In the genomic region with DNA sequence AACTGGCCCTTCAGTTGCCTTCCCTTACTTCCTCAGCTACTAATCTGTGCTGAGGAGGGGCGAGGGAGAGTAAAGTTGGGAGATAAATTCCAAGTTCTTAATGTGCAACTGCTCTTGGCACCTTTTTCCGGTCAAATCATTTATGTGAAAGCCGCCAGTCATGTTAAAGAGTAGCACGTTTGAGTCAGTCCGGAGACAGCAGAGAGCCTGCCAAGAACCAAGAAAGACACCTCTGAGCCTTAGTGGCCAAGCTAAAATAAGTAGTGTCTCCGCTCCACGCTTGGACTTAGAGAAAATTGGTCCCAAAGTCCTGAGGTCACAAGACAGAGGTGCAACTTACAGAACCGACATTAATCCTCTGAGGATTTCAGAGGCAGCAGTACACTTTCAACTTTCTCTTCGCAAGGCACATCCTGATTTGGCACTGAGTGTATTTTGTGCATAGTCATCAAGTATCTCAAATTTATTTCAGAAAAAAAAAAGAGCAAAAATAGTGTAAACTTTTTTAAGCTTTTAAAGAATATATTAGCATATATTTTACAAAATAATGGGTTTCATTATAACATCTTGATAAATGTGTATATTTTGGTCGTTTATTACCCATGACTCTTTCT, we compare ENCODE assay signal across 8 mouse cellular contexts. TPM values are rescaled to one million over a fixed set of nuclear protein-coding genes. Genes with fewer than 3 reads are reported as not detected.
A peak's percentile ranks its signal among the peaks of the same experiment; 100 is the strongest.
DNase-seq lines count a peak whose midpoint lies in the region; ATAC-seq and TF ChIP-seq lines count a peak whose summit lies in the region.

No protein-coding gene starts in this region.

- peak overlapping the region; percentile 56 for H3K9ac ChIP-seq in lung, embryonic 14.5 days
- peak overlapping the region; percentile 26 for H3K9ac ChIP-seq in embryonic facial prominence, embryonic 15.5 days
- H3K9ac ChIP-seq in intestine, postnatal 0 days (ENCODE audit: low read depth, low read length) = peak overlapping the region; percentile 45
- no peak overlapping the region for H3K9ac ChIP-seq in midbrain, postnatal 0 days (replicated peaks; ENCODE audit: low read length, poor library complexity, severe bottlenecking)

- peak overlapping the region; percentile 82 for H3K4me2 ChIP-seq in lung, embryonic 14.5 days
- peak overlapping the region; percentile 97 for H3K4me2 ChIP-seq in embryonic facial prominence, embryonic 15.5 days (replicated peaks)
- H3K4me2 ChIP-seq in intestine, postnatal 0 days (replicated peaks; ENCODE audit: low read depth) = peak overlapping the region; percentile 98
- peak overlapping the region; percentile 99 for H3K4me2 ChIP-seq in midbrain, postnatal 0 days (ENCODE audit: low read depth, low read length, poor library complexity, severe bottlenecking)

- H3K36me3 ChIP-seq in lung, embryonic 14.5 days (ENCODE audit: insufficient read depth) = no peaks in the 10 kb centered on the region
- H3K36me3 ChIP-seq in embryonic facial prominence, embryonic 15.5 days = no peaks in the 10 kb centered on the region
- no peaks in the 10 kb centered on the region for H3K36me3 ChIP-seq in intestine, postnatal 0 days (ENCODE audit: control insufficient read depth, insufficient read depth)
- H3K36me3 ChIP-seq in midbrain, postnatal 0 days (ENCODE audit: insufficient read depth, low read length) = no peaks in the 10 kb centered on the region

- no peak for TF ChIP-seq CTCF in lung, embryonic 14.5 days (IDR thresholded peaks at IDR 0.05; ENCODE audit: low read depth)
- TF ChIP-seq CTCF in intestine, postnatal 0 days (IDR thresholded peaks at IDR 0.05; ENCODE audit: low read depth) = no peak
- TF ChIP-seq CTCF in midbrain, postnatal 0 days (IDR thresholded peaks at IDR 0.05) = no peak

- ATAC-seq in lung, embryonic 14.5 days (ENCODE audit: insufficient read depth) = peak; percentile 15; the same call in 1 of the 2 replicates
- no peak for ATAC-seq in embryonic facial prominence, embryonic 15.5 days (ENCODE audit: insufficient number of reproducible peaks, low FRiP score, low TSS enrichment, low read depth)
- ATAC-seq in intestine, postnatal 0 days = no peak
- no peak for ATAC-seq in midbrain, postnatal 0 days (ENCODE audit: low FRiP score)

- H3K4me3 ChIP-seq in lung, embryonic 14.5 days (ENCODE audit: low read depth, low read length) = peak overlapping the region; percentile 68
- H3K4me3 ChIP-seq in embryonic facial prominence, embryonic 15.5 days (replicated peaks) = peak overlapping the region; percentile 67
- peak overlapping the region; percentile 75 for H3K4me3 ChIP-seq in intestine, postnatal 0 days (ENCODE audit: low read depth, low read length)
- H3K4me3 ChIP-seq in midbrain, postnatal 0 days (ENCODE audit: low read depth, low read length) = peak overlapping the region; percentile 84

- DNase-seq in lung, embryonic 14.5 days = no peak
- no peak for DNase-seq in lung, postnatal 4 days
- peak; percentile 1 for DNase-seq in midbrain, postnatal 0 days (ENCODE audit: low spot score)
- no peak for DNase-seq in gastrocnemius, postnatal 25 days
- DNase-seq in spleen, postnatal 10 days (ENCODE audit: low spot score in 2 of 2) = no peak
- DNase-seq in layer of hippocampus, postnatal 36 days = no peak

- peak overlapping the region; percentile 43; the same call in 1 of the 2 replicates for H3K27ac ChIP-seq in lung, embryonic 14.5 days (ENCODE audit: low read depth)
- H3K27ac ChIP-seq in embryonic facial prominence, embryonic 15.5 days (replicated peaks) = no peak overlapping the region
- H3K27ac ChIP-seq in intestine, postnatal 0 days (ENCODE audit: low read depth, low read length) = no peak overlapping the region
- no peak overlapping the region for H3K27ac ChIP-seq in midbrain, postnatal 0 days (ENCODE audit: low read depth, low read length)

- H3K9me3 ChIP-seq in lung, embryonic 14.5 days (ENCODE audit: low read depth, low read length) = no peaks in the 10 kb centered on the region
- H3K9me3 ChIP-seq in embryonic facial prominence, embryonic 15.5 days (replicated peaks) = no peaks in the 10 kb centered on the region
- no peaks in the 10 kb centered on the region for H3K9me3 ChIP-seq in intestine, postnatal 0 days (ENCODE audit: control insufficient read depth)
- H3K9me3 ChIP-seq in midbrain, postnatal 0 days (ENCODE audit: low read length) = no peaks in the 10 kb centered on the region

- H3K27me3 ChIP-seq in lung, embryonic 14.5 days (ENCODE audit: insufficient read depth, low read length) = no peaks in the 10 kb centered on the region
- peaks cover 10% of the 10 kb centered on the region for H3K27me3 ChIP-seq in embryonic facial prominence, embryonic 15.5 days
- peaks cover 11% of the 10 kb centered on the region; the same call in 1 of the 2 replicates for H3K27me3 ChIP-seq in intestine, postnatal 0 days (replicated peaks; ENCODE audit: control insufficient read depth, insufficient read depth, low read length)
- H3K27me3 ChIP-seq in midbrain, postnatal 0 days (ENCODE audit: insufficient read depth, low read length) = peaks cover 16% of the 10 kb centered on the region; the same call in 1 of the 2 replicates

- WGBS in lung, embryonic 14.5 days = 10% methylated on average over 10 of the region's 10 CpGs
- 7% methylated on average over 10 of the region's 10 CpGs for WGBS in embryonic facial prominence, embryonic 15.5 days
- WGBS in intestine, postnatal 0 days = 12% methylated on average over 10 of the region's 10 CpGs
- WGBS in midbrain, postnatal 0 days = 12% methylated on average over 10 of the region's 10 CpGs

- H3K4me1 ChIP-seq in lung, embryonic 14.5 days (ENCODE audit: insufficient read depth) = 0 out of 2 replicates have a peak, but pooled peaks cover 4% of the 10 kb centered on the region
- H3K4me1 ChIP-seq in embryonic facial prominence, embryonic 15.5 days = 0 out of 2 replicates have a peak, but pooled peaks cover 5% of the 10 kb centered on the region
- H3K4me1 ChIP-seq in intestine, postnatal 0 days (replicated peaks; ENCODE audit: control insufficient read depth, insufficient read depth, low read length) = no peaks in the 10 kb centered on the region
- H3K4me1 ChIP-seq in midbrain, postnatal 0 days (ENCODE audit: insufficient read depth, low read length) = no peaks in the 10 kb centered on the region

RNA-seq across cellular contexts. Expression of a gene that starts 0.8 kb away (rescaled TPM):
- 12.0 and 12.2 TPM in 2 replicates for polyA plus RNA-seq in lung, embryonic 14.5 days (2014; fragmentation: Nextera tagmentation; extraction: Ambion mirVana)
- 8.9 and 9.1 TPM in 2 replicates for polyA plus RNA-seq in embryonic facial prominence, embryonic 15.5 days (2015; fragmentation: Nextera tagmentation; extraction: Ambion mirVana)
- 6.3 and 6.9 TPM in 2 replicates for polyA plus RNA-seq in intestine, postnatal 0 days (2015; fragmentation: Nextera tagmentation; extraction: Ambion mirVana)
- total RNA-seq in midbrain, postnatal 0 days (2014; rRNA removed) = 15.9 and 24.1 TPM in 2 replicates
- 5.3 and 6.5 TPM in 2 replicates for polyA plus RNA-seq in midbrain, postnatal 0 days (2015; fragmentation: Nextera tagmentation; extraction: Ambion mirVana)
- total RNA-seq in gastrocnemius, postnatal 25 days (2021) = 10 to 100 TPM; 15.1 to 19.7 TPM
- 10 to 100 TPM; 79.3 to 80.6 TPM for total RNA-seq in layer of hippocampus, postnatal 36 days (2021)
